Mouse (Mus musculus) stomach, postnatal 0 days (tissue): ENCODE data around the gene Tmem268. TPM values are rescaled to one million over a fixed set of nuclear protein-coding genes. Genes with fewer than 3 reads are reported as not detected.

Source experiments
- ATAC-seq: fragments of 200-750 bp; cut with Nextera tagmentation; 2 replicates; pipeline ENCODE4 v1.8.0; 2017; ENCODE audit not compliant: low FRiP score, low TSS enrichment
- DNase-seq: peaks from one replicate; pipeline ENCODE4 v3.0.0-alpha.2; 2016; ENCODE audit warnings: low spot score
- H3K27ac ChIP-seq: fragments of 300-500 bp; sonication (generic); replicated peaks from 2 replicates; pipeline ENCODE4 v1.5.1; 2014; ENCODE audit warnings: mild to moderate bottlenecking, control low read depth
- H3K27me3 ChIP-seq: fragments of 300-500 bp; sonication (generic); 2 replicates; pipeline ENCODE4 v1.6.1; 2014; ENCODE audit warnings: low read length; ENCODE audit not compliant: control insufficient read depth, insufficient read depth
- H3K36me3 ChIP-seq: fragments of 300-500 bp; sonication (generic); 2 replicates; pipeline ENCODE4 v1.6.1; 2014; ENCODE audit warnings: low read length, mixed read lengths; ENCODE audit not compliant: control insufficient read depth, insufficient read depth
- H3K4me1 ChIP-seq: fragments of 300-500 bp; sonication (generic); replicated peaks from 2 replicates; pipeline ENCODE4 v1.6.1; 2014; ENCODE audit warnings: antibody characterized with exemption; ENCODE audit not compliant: control insufficient read depth, insufficient read depth
- H3K4me2 ChIP-seq: fragments of 300-500 bp; sonication (generic); replicated peaks from 2 replicates; pipeline ENCODE4 v1.6.1; 2014; ENCODE audit warnings: low read depth, mild to moderate bottlenecking, control low read depth, moderate library complexity
- H3K4me3 ChIP-seq: fragments of 300-500 bp; sonication (generic); 2 replicates; pipeline ENCODE4 v1.5.1; 2014; ENCODE audit warnings: low read depth, low read length, control low read depth
- H3K9ac ChIP-seq: fragments of 300-500 bp; sonication (generic); 2 replicates; pipeline ENCODE4 v1.6.1; 2014; ENCODE audit warnings: mild to moderate bottlenecking, low read length, control low read depth, mixed read lengths
- H3K9me3 ChIP-seq: fragments of 300-500 bp; sonication (generic); 2 replicates; pipeline ENCODE4 v1.6.1; 2016; ENCODE audit warnings: low read length; ENCODE audit not compliant: control insufficient read depth
- CTCF ChIP-seq: IDR thresholded peaks from 2 replicates; pipeline ENCODE4 v1.5.1; 2016; ENCODE audit warnings: antibody characterized with exemption, low read depth, mild to moderate bottlenecking, moderate library complexity
- EP300 ChIP-seq: optimal IDR thresholded peaks from 2 replicates; pipeline ENCODE3; 2016; ENCODE audit warnings: antibody characterized with exemption
- WGBS: fragments of 180-500 bp; shearing (Covaris S2); extraction: QIAGEN DNeasy Blood & Tissue Kit; methylation state at CpG from one replicate; pipeline ENCODE4 v1.1.7; 2014; 5-methylcytosine and 5-hydroxymethylcytosine counted together
- polyA plus RNA-seq: library from polyadenylated mRNA; unstranded; fragments of >200 nt; fragmentation: Nextera tagmentation; extraction: Ambion mirVana; gene quantifications from 2 replicates; pipeline ENCODE4 v1.2.1, GENCODE M21; 2015

The Tmem268 gene
- polyA plus RNA-seq, 1 experiment from 2014 or later: 4.3 TPM

DNA sequence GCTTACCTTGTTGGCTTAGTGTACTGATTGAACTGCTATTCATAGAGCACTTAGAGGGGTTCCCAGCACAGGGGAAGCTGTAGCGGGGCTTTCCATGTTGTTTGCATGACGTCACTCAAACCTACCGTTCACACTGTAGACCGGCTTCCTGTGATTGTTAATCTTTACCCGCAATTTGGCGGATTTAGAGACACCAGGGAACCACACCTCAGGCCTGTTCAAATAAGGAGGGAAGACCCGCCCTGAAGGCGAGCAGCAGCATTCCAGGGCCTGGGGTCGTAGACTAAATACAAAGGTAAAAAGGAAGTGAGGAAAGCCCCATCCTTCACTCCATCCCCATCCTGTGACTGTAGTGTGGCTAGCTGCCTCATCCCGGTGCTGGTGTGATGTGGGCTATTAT lies 36.7 kb downstream of the Tmem268 start:
- no peak for ATAC-seq
- Histone ChIP-seq H3K9me3 (no peaks in the 10 kb centered on the region), H3K36me3 (no peaks in the 10 kb centered on the region), H3K9ac (no peak overlapping the region), H3K4me3 (no peak overlapping the region), H3K4me1 (no peaks in the 10 kb centered on the region), H3K27ac (0 out of 2 replicates have a peak overlapping the region, but pooled peaks have one; percentile 8), H3K4me2 (no peak overlapping the region), H3K27me3 (no peaks in the 10 kb centered on the region)
- DNase-seq: no peak
- TF ChIP-seq EP300 (no peak), CTCF (no peak)
- 43% methylated on average over 10 of the region's 10 CpGs for WGBS

DNA sequence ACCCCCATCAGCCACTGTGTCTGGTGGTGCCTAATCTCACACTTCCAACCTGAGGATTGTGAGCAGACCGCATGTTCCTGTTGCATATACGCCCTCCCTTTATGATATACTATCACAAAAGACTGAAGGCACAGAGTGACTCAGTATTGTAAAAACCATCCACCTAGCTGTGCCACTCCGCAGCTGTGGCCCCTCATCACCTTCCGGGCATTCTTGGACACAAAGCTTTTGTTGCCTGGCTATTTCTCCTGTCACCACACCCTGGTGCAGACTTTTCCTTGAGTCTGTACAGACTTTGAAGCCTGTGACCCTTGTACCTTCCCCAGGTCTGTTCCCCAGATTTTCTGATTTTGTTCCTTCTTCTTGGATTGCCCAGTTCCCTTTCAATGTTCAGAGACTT lies 37.4 kb downstream of the Tmem268 start:
- Histone ChIP-seq H3K9ac (no peak overlapping the region), H3K4me3 (no peak overlapping the region), H3K4me2 (no peak overlapping the region), H3K27me3 (no peaks in the 10 kb centered on the region), H3K27ac (no peak overlapping the region), H3K4me1 (no peaks in the 10 kb centered on the region), H3K9me3 (no peaks in the 10 kb centered on the region), H3K36me3 (no peaks in the 10 kb centered on the region)
- TF ChIP-seq EP300 (no peak), CTCF (no peak)
- ATAC-seq (no peak), DNase-seq (no peak)
- 95% methylated on average over 4 of the region's 4 CpGs for WGBS

DNA sequence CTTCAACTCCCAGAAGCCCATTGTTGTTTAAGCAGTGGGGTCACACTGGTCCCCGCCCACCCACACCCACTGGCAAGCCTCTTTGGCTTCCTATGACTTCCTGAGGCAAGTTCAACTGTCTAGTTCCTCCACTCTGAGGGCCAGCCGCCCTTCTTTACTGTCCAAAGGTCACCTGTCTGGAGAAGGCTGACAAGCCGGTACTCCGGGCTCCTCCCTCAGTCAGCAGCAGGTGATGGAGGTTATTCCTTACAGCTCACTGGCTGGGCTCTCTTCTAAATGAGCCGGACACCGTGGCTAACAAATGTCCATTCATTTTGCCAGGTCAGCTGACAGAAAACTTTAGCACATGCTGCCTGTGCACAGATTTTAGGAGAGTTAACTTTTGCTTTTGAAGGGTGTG lies 42.2 kb downstream of the Tmem268 start:
- no peak for TF ChIP-seq CTCF
- TF ChIP-seq EP300: no peak

DNA sequence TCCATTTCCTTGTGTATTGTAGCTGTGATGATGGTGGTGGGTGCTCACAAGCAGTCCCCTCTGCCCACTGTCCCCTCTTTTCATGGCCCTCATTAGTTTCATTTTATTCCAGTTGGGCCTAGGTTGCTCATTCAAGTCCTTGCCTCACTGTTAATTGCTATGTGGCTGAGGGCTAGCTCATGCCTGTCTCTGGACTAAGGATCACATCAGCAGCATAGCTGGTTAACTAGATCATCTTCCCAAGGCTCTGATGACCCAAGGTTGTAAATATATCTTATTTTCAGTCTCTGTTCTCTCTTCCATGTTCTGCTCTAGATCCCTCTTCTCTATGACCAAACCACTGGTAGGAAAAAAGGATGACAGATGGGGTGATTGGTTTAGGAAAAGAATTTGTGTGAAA lies 42.7 kb downstream of the Tmem268 start:
- no peaks in the 10 kb centered on the region for H3K27me3 ChIP-seq
- H3K9me3 ChIP-seq: no peaks in the 10 kb centered on the region
- H3K4me1 ChIP-seq: no peaks in the 10 kb centered on the region
- no peak overlapping the region for H3K27ac ChIP-seq
- H3K4me2 ChIP-seq: no peak overlapping the region
- no peak overlapping the region for H3K9ac ChIP-seq
- TF ChIP-seq EP300 (no peak), CTCF (no peak)
- DNase-seq (no peak), ATAC-seq (no peak)
- no peaks in the 10 kb centered on the region for H3K36me3 ChIP-seq
- H3K4me3 ChIP-seq: no peak overlapping the region

More for the DNA sequence above, 42.2 kb downstream of the Tmem268 start:
- H3K9me3 ChIP-seq: no peaks in the 10 kb centered on the region
- H3K9ac ChIP-seq: no peak overlapping the region
- no peak overlapping the region for H3K4me3 ChIP-seq
- H3K27me3 ChIP-seq: no peaks in the 10 kb centered on the region
- no peaks in the 10 kb centered on the region for H3K36me3 ChIP-seq
- H3K4me2 ChIP-seq: no peak overlapping the region
- peak; percentile 94 for ATAC-seq
- H3K4me1 ChIP-seq: no peaks in the 10 kb centered on the region
- 64% methylated on average over 6 of the region's 6 CpGs for WGBS
- H3K27ac ChIP-seq: no peak overlapping the region
- peak; percentile 70 for DNase-seq

DNA sequence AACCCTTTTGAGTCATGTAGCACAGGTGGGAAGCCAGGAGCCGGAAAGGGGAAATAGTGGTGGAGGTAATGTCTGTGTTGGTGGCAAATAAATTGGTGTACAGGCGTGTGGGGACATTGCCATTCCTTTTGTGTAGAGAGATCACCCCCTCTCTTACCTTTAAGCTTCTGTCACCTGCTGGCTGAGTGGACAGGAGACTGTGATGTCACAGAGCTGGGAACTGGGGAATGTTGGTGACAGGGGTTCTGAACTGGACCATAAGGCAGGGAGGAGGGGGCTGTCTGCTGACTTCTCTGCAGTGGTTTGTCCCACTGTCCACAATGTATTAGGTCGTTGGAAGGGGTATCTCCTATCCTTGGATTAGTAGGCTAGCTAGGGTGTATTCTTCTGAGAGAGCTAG lies 46.4 kb downstream of the Tmem268 start, which contains the start of gene Gm11213:
Gene Gm11213 (minus strand): TSS at position 317 of the 400 bp plus-strand sequence.
- Histone ChIP-seq H3K4me2 (no peak within 1 kb of the TSS), H3K9ac (no peak within 1 kb of the TSS), H3K4me1 (no peaks in the 10 kb centered on the region), H3K9me3 (no peaks in the 10 kb centered on the region), H3K36me3 (no peaks in the 10 kb centered on the region), H3K27ac (no peak within 1 kb of the TSS), H3K27me3 (no peaks in the 10 kb centered on the region), H3K4me3 (no peak within 1 kb of the TSS)
- WGBS: 84% methylated on average over 3 of the region's 3 CpGs
- no peak for TF ChIP-seq EP300
- no peak for ATAC-seq
- DNase-seq: no peak

DNA sequence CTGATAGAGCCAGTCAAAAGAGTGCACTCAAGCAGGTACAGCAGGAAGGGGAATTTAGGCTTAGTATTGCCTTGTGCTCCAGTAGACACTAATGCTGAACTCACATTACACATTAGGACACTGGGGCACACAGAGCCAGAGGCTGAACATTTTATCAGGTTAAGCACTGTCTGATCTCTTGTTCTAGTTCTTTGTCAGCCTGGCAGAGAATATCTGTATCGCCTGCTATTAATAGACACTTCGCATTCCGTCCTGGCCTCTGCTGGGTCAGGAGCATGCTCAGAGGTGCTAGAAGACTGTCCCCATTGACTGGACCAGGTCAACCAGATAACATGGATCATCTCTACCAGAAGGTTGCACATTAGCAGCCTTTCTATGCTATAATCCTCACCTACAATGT lies 47.0 kb downstream of the Tmem268 start:
- Histone ChIP-seq H3K4me2 (no peak overlapping the region), H3K4me1 (no peaks in the 10 kb centered on the region), H3K9me3 (no peaks in the 10 kb centered on the region), H3K36me3 (no peaks in the 10 kb centered on the region), H3K27me3 (no peaks in the 10 kb centered on the region), H3K4me3 (no peak overlapping the region), H3K9ac (no peak overlapping the region), H3K27ac (no peak overlapping the region)
- ATAC-seq (no peak), DNase-seq (no peak)
- whole genome bisulfite sequencing: 89% methylated on average over 3 of the region's 3 CpGs
- TF ChIP-seq CTCF: no peak
- no peak for TF ChIP-seq EP300
